Mouse (Mus musculus): ENCODE measurements around the gene Taf5l.
"Not testable (repeated sequence)": the region's sequence is repeated elsewhere in the genome, so short reads cannot be mapped to it uniquely, and the experiment has no call there.

The Taf5l gene

GRCm38 (mm10) chr8:124014299-124014698 is 6.9 kb downstream of the Taf5l start:
- DNase-seq (ENCODE audit: low spot score in 2 of 2) = not testable (repeated sequence)

GRCm38 (mm10) chr8:124011989-124012586 is 9.1 kb downstream of the Taf5l start:
- DNase-seq (ENCODE audit: low spot score in 2 of 2) = no peak

- DNase-seq (ENCODE audit: low spot score in 2 of 2) = no peak
Observed at GRCm38 (mm10) chr8:124011580-124011979, 9.6 kb downstream of the Taf5l start.

GRCm38 (mm10) chr8:124007829-124008228 is 13.4 kb downstream of the Taf5l start:
- no peak for DNase-seq (ENCODE audit: low spot score in 2 of 2)

GRCm38 (mm10) chr8:124002546-124003108 is 18.6 kb downstream of the Taf5l start:
- DNase-seq (ENCODE audit: low spot score in 2 of 2) = no peak

GRCm38 (mm10) chr8:123999568-123999967 is 21.6 kb downstream of the Taf5l start:
- DNase-seq (ENCODE audit: low spot score in 2 of 2) = no peak

- DNase-seq (ENCODE audit: low spot score in 2 of 2) = no peak
Observed at GRCm38 (mm10) chr8:123993997-123994396, 27.2 kb downstream of the Taf5l start.

- DNase-seq (ENCODE audit: low spot score in 2 of 2) = no peak
Observed at GRCm38 (mm10) chr8:123993597-123993996, 27.6 kb downstream of the Taf5l start.

GRCm38 (mm10) chr8:123992587-123992986 is 28.6 kb downstream of the Taf5l start:
- peak in 1 of 2 experiments; percentile 69 for DNase-seq (ENCODE audit: low spot score in 2 of 2)

- peak in 1 of 2 experiments; percentile 41 for DNase-seq (ENCODE audit: low spot score in 2 of 2)
Observed at GRCm38 (mm10) chr8:123990277-123991049, 30.7 kb downstream of the Taf5l start.

GRCm38 (mm10) chr8:123989128-123989527 is 32.1 kb downstream of the Taf5l start:
- peak in 1 of 2 experiments; percentile 42 for DNase-seq (ENCODE audit: low spot score in 2 of 2)

GRCm38 (mm10) chr8:123988605-123989038 is 32.6 kb downstream of the Taf5l start:
- DNase-seq (ENCODE audit: low spot score in 2 of 2) = peak; percentile 61 to 78

GRCm38 (mm10) chr8:123982826-123983400 is 38.3 kb downstream of the Taf5l start, which contains the start of gene Abcb10:
Gene Abcb10, minus strand, starts transcription at chr8:123983122.
- peak; percentile 87 to 88 for DNase-seq (ENCODE audit: low spot score in 2 of 2)

GRCm38 (mm10) chr8:123982291-123982793 is 38.9 kb downstream of the Taf5l start:
- peak; percentile 62 to 72 for DNase-seq (ENCODE audit: low spot score in 2 of 2)

- peak in 1 of 2 experiments; percentile 53 for DNase-seq (ENCODE audit: low spot score in 2 of 2)
Observed at GRCm38 (mm10) chr8:123981674-123982073, 39.5 kb downstream of the Taf5l start.

GRCm38 (mm10) chr8:123980239-123980638 is 41.0 kb downstream of the Taf5l start:
- no peak for DNase-seq (ENCODE audit: low spot score in 2 of 2)

GRCm38 (mm10) chr8:123978926-123979325 is 42.3 kb downstream of the Taf5l start:
- DNase-seq (ENCODE audit: low spot score in 2 of 2) = peak; percentile 54 to 58

- DNase-seq (ENCODE audit: low spot score in 2 of 2) = no peak
Observed at GRCm38 (mm10) chr8:123978166-123978838, 42.9 kb downstream of the Taf5l start.

- DNase-seq (ENCODE audit: low spot score in 2 of 2) = no peak
Observed at GRCm38 (mm10) chr8:123977499-123977898, 43.7 kb downstream of the Taf5l start.

GRCm38 (mm10) chr8:123973495-123973894 is 47.7 kb downstream of the Taf5l start:
- no peak for DNase-seq (ENCODE audit: low spot score in 2 of 2)

- no peak for DNase-seq (ENCODE audit: low spot score in 2 of 2)
Observed at GRCm38 (mm10) chr8:123966896-123967295, 54.3 kb downstream of the Taf5l start.

Data from spleen, postnatal 10 days (tissue).